Mouse (Mus musculus) intestine, embryonic 14.5 days (tissue): Measurements from ENCODE around the gene Necap1. TPM values are rescaled to one million over a fixed set of nuclear protein-coding genes. Genes with fewer than 3 reads are reported as not detected.

Source experiments
- ATAC-seq: fragments of 200-750 bp; cut with Nextera tagmentation; replicated peaks from 2 replicates; pipeline ENCODE4 v1.8.0; 2017; ENCODE audit warnings: low read depth, moderate number of reproducible peaks, moderate TSS enrichment, moderate library complexity; ENCODE audit not compliant: low FRiP score, low TSS enrichment
- DNase-seq: peaks from one replicate; pipeline ENCODE4 v3.0.0-alpha.2; 2018; ENCODE audit warnings: low spot score
- H3K27ac ChIP-seq: fragments of 300-500 bp; sonication (generic); 2 replicates; pipeline ENCODE4 v1.5.1; 2014; ENCODE audit warnings: low read depth, mild to moderate bottlenecking, control low read depth
- H3K27me3 ChIP-seq: fragments of 300-500 bp; sonication (generic); replicated peaks from 2 replicates; pipeline ENCODE4 v1.6.1; 2014; ENCODE audit warnings: low read length, control low read depth; ENCODE audit not compliant: control insufficient read depth, insufficient read depth
- H3K36me3 ChIP-seq: fragments of 300-500 bp; sonication (generic); 2 replicates; pipeline ENCODE4 v1.6.1; 2014; ENCODE audit warnings: low read length, control low read depth; ENCODE audit not compliant: control insufficient read depth, insufficient read depth
- H3K4me1 ChIP-seq: fragments of 300-500 bp; sonication (generic); replicated peaks from 2 replicates; pipeline ENCODE4 v1.6.1; 2014; ENCODE audit warnings: low read length, control low read depth, mixed read lengths; ENCODE audit not compliant: control insufficient read depth, insufficient read depth
- H3K4me2 ChIP-seq: fragments of 300-500 bp; sonication (generic); 2 replicates; pipeline ENCODE4 v1.6.1; 2014; ENCODE audit warnings: low read length
- H3K4me3 ChIP-seq: fragments of 300-500 bp; sonication (generic); 2 replicates; pipeline ENCODE4 v1.5.1; 2014; ENCODE audit warnings: low read depth, low read length, control low read depth, mixed read lengths
- H3K9ac ChIP-seq: fragments of 300-500 bp; sonication (generic); 2 replicates; pipeline ENCODE4 v1.6.1; 2014; ENCODE audit warnings: mild to moderate bottlenecking, low read length
- H3K9me3 ChIP-seq: fragments of 300-500 bp; sonication (generic); 2 replicates; pipeline ENCODE4 v1.6.1; 2016; ENCODE audit warnings: low read length, control low read depth; ENCODE audit not compliant: control insufficient read depth
- WGBS: fragments of 180-500 bp; shearing (Covaris S2); extraction: QIAGEN DNeasy Blood & Tissue Kit; methylation state at CpG from one replicate; pipeline ENCODE4 v1.1.7; 2014; 5-methylcytosine and 5-hydroxymethylcytosine counted together
- polyA plus RNA-seq: library from polyadenylated mRNA; unstranded; fragments of >200 nt; fragmentation: Nextera tagmentation; extraction: Ambion mirVana; gene quantifications from 2 replicates; pipeline ENCODE4 v1.2.1, GENCODE M21; 2014

Necap1 gene
- polyA plus RNA-seq, 1 experiment from 2014 or later: 50.2 TPM

DNA sequence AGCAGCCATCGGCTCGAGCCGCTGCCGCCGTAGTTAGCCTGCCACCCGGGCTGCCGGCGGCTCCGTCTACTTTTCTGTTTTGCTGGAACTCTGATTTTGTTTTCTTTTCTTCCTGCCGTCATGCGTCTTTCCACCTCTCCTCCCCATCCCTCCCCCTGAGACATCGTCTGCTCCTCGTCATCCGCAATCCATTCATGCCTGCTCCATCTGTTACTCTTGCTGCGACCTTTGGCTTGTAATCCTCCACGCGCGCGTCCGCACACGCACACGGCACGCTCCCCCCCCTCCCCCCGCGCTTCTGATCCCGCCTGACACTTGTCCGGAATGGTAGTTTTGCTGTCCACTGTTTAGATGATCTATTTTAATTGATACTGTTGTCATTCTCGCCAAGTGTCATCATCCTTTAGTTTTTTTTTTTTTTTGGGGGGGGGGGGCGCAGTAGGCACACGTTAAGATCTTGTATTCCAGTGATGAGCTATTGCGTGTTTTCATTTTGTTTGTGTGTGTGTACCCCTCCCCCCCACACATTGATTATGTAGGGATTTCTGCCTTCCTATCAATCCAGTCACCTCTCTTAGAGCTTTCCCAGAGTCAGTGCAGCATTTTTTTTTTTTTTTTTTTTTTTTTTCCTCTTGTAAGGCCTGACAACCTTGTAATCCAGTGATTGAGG lies 581 bp downstream of the Necap1 start:
- under 1% methylated on average over 31 of the region's 31 CpGs for WGBS

DNA sequence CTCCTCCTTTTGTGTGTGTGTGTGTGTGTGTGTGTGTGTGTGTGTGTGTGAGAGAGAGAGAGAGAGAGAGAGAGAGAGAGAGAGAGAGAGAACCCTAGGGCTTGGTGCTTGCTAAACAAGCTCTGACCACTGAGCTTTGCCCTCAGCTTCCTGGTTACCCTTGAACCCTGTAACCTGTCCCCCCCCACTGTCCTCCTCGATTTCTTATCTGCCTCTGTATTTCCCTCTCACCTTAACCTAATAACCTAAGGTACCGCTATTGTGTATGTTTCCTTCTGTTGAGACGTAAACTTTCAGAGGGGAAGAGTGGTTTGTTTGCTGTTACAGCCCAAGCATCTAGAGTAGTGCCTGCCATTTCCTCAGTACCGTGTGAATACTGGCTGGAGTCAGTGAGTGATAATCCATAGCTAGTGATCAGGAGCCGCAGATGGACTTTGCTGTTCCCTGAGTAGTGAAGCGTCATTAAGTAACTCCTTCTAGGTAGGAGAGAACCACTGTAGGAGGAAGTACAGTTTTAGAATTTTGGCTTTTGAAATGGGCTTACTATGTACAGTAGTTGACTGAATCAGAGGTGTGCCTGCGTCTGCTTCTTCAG lies 5.0 kb downstream of the Necap1 start:
- peaks cover 6% of the 10 kb centered on the region; the same call in 1 of the 2 replicates for H3K4me1 ChIP-seq
- DNase-seq: no peak
- no peak overlapping the region for H3K27ac ChIP-seq
- no peaks in the 10 kb centered on the region for H3K9me3 ChIP-seq
- H3K9ac ChIP-seq: no peak overlapping the region
- WGBS: 83% methylated on average over 7 of the region's 7 CpGs
- peaks cover 66% of the 10 kb centered on the region for H3K36me3 ChIP-seq
- H3K4me3 ChIP-seq: no peak overlapping the region
- no peak for ATAC-seq
- no peaks in the 10 kb centered on the region for H3K27me3 ChIP-seq
- H3K4me2 ChIP-seq: no peak overlapping the region

More for the DNA sequence above, 581 bp downstream of the Necap1 start:
- peaks cover 22% of the 10 kb centered on the region for H3K36me3 ChIP-seq
- no peaks in the 10 kb centered on the region for H3K27me3 ChIP-seq
- H3K9me3 ChIP-seq: no peaks in the 10 kb centered on the region
- H3K4me1 ChIP-seq: peaks cover 6% of the 10 kb centered on the region; the same call in 1 of the 2 replicates
- peak overlapping the region; percentile 86 for H3K27ac ChIP-seq
- ATAC-seq (peak; percentile 70), DNase-seq (no peak)
- peak overlapping the region; percentile 93 for H3K4me3 ChIP-seq
- peak overlapping the region; percentile 88 for H3K9ac ChIP-seq
- H3K4me2 ChIP-seq: peak overlapping the region; percentile 66

DNA sequence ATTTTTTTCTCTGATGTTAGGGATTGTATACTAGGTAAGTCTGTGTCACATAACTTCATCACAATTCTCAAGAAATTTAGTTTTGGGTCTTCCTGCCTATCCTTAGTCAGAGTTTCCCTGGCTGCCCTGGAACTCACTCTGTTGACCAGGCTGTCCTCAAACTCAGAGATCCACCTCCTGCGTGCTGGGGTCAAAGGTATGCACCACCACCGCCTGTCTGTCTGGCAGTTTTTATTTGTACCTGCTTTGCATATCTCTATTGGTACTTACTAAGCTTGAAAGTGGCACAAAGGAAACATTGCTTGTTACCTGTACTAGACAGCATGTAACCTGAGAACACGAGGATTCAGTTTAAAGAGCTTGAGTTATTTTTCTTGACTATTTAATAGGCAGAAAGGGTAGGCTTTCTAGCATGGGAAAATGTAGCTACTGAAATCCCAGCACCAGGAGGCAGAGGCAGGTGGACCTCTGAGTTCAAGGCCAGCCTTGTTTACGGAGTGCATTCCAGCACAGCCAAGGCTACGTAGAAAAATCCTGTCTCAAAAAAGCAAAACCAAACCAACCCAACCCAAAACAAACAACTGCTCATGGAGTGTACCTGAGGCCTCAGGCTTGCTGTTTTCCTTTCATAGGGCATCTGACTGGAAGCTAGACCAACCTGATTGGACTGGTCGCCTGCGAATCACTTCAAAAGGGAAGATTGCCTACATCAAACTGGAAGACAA lies 5.7 kb downstream of the Necap1 start:
- no peaks in the 10 kb centered on the region for H3K9me3 ChIP-seq
- WGBS: 78% methylated on average over 7 of the region's 7 CpGs
- ATAC-seq (no peak), DNase-seq (no peak)
- peaks cover 6% of the 10 kb centered on the region; the same call in 1 of the 2 replicates for H3K4me1 ChIP-seq
- peaks cover 73% of the 10 kb centered on the region for H3K36me3 ChIP-seq
- no peaks in the 10 kb centered on the region for H3K27me3 ChIP-seq
- H3K4me3 ChIP-seq: no peak overlapping the region
- H3K9ac ChIP-seq: no peak overlapping the region
- no peak overlapping the region for H3K27ac ChIP-seq
- H3K4me2 ChIP-seq: no peak overlapping the region

DNA sequence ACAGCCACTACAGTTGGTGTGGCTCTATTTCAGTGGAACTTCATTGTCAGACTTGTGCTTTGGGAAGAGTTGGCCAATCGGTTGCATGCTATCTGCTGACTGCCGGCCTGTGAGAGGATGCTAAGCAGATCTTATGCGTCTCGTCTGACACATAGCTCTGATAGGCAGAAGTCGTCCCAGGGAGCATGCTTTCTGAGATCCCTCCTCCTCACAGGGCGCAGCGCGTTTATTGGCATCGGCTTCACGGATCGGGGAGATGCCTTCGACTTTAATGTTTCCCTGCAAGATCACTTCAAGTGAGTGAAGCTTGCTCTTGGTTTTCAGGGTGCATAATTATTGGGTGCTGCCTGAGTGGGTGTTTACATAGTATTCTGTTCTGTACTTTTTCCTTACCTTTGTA lies 7.0 kb downstream of the Necap1 start:
- Histone ChIP-seq H3K27me3 (no peaks in the 10 kb centered on the region), H3K9ac (no peak overlapping the region), H3K9me3 (no peaks in the 10 kb centered on the region), H3K4me2 (no peak overlapping the region), H3K4me1 (no peaks in the 10 kb centered on the region), H3K27ac (no peak overlapping the region), H3K36me3 (peaks cover 86% of the 10 kb centered on the region), H3K4me3 (no peak overlapping the region)
- DNase-seq (no peak), ATAC-seq (no peak)
- WGBS: 88% methylated on average over 12 of the region's 12 CpGs

DNA sequence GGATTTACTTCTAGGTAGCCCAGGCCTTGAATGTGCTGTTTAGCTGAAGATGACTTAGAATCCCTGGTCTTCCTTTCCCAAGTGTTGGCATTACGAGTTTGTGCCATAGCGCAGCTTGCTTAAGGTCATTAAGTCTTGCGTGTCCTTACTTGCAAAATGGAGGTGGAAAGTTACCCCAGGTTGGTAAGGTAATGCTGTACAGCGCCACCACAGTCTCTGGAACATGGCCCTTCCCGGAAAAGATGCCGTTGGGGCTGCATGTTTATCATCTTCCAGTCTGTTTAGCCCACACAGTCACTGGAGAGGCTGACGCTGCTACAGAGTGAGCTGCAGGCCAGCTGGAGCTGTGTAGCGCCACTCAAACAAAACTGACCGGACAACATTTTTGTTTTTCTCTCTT lies 9.3 kb downstream of the Necap1 start:
- DNase-seq (peak; percentile 23), ATAC-seq (no peak)
- no peak overlapping the region for H3K4me2 ChIP-seq
- H3K36me3 ChIP-seq: peaks cover 98% of the 10 kb centered on the region
- no peaks in the 10 kb centered on the region for H3K4me1 ChIP-seq
- no peaks in the 10 kb centered on the region for H3K27me3 ChIP-seq
- no peaks in the 10 kb centered on the region for H3K9me3 ChIP-seq
- H3K9ac ChIP-seq: no peak overlapping the region
- WGBS: 94% methylated on average over 9 of the region's 9 CpGs
- H3K27ac ChIP-seq: no peak overlapping the region
- no peak overlapping the region for H3K4me3 ChIP-seq

DNA sequence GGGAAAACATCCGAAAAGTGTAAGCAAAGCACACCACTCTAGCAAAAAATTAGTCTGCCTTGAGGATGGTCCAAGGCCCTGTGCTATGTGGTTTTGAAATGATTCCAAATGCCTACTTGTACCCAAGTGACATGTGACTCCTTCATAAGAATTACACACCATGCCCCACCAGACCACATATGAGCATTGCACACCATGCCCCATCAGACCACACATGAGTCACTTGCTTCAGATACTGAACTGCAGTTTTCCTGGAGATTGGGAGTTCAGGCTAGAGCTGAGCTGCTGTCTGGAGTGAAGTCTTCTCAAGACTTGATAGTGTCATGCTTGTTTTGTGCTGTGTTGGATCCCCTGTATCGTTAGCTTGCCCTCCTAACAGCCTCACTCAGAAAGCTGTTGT lies 15.3 kb downstream of the Necap1 start:
- 96% methylated on average over 2 of the region's 2 CpGs for WGBS
- no peak overlapping the region for H3K9ac ChIP-seq
- DNase-seq (peak; percentile 39), ATAC-seq (no peak)
- H3K4me2 ChIP-seq: no peak overlapping the region
- no peak overlapping the region for H3K27ac ChIP-seq
- H3K36me3 ChIP-seq: peaks cover 61% of the 10 kb centered on the region
- no peaks in the 10 kb centered on the region for H3K9me3 ChIP-seq
- H3K4me1 ChIP-seq: no peaks in the 10 kb centered on the region
- no peak overlapping the region for H3K4me3 ChIP-seq
- no peaks in the 10 kb centered on the region for H3K27me3 ChIP-seq

DNA sequence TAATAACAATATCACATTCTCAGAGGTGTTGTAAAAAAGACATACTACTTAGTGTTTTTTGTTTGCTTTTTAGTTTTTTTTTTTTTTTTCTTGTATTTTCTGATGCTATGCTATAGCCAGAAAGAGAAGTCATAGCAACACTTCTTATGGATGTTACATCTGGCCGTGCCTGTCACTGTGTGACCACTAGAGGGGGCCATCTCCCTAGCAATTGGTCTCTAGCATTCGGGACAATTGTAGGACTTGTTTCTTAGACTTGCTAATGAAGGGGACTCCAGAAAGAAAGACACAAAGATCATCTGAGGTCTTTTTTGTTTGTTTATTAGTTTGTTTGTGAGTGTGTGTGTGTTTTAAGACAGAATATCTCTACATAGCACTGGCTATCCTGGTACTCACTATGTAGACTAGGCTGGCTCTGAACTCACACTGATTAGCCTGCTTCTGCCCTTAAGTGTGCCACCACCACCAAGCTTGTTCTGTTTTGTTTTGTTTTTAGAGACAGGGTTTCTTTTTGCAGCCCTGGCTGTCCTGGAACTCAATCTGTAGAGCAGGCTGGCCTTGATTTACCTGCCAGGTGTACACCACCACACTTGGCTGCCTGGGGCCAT lies 18.3 kb downstream of the Necap1 start:
- Histone ChIP-seq H3K27me3 (no peaks in the 10 kb centered on the region), H3K36me3 (peaks cover 31% of the 10 kb centered on the region), H3K4me2 (no peak overlapping the region), H3K9me3 (no peaks in the 10 kb centered on the region), H3K4me3 (no peak overlapping the region), H3K9ac (no peak overlapping the region), H3K27ac (no peak overlapping the region), H3K4me1 (no peaks in the 10 kb centered on the region)
- 15% methylated on average over 2 of the region's 2 CpGs for WGBS
- DNase-seq (peak; percentile 73), ATAC-seq (no peak)

DNA sequence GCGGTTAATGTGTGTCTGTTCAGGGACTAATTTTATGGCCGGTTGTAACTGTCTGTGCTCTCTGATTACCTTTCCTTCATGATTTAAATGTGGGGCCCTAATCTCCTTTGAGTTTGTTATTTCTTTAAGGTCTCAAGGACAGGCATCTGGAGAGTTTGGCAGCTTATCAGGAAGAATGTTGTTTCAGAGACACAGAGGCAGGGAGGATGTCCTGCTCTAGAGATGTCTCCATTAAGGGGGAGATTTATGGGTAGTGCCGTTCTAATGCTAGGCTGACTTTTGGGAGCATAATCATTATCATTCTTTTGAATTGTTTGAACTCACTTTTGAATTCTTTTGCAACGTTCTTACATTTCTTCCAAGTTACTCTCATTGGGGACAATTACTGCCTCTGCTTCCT lies 45.6 kb downstream of the Necap1 start:
- WGBS: 15% methylated on average over 4 of the region's 4 CpGs
- Histone ChIP-seq H3K27ac (no peak overlapping the region), H3K9ac (no peak overlapping the region), H3K4me3 (no peak overlapping the region), H3K4me1 (0 out of 2 replicates have a peak, but pooled peaks cover 3% of the 10 kb centered on the region), H3K36me3 (no peaks in the 10 kb centered on the region), H3K9me3 (no peaks in the 10 kb centered on the region), H3K4me2 (no peak overlapping the region), H3K27me3 (no peaks in the 10 kb centered on the region)
- no peak for DNase-seq
- no peak for ATAC-seq
